Mouse (Mus musculus) v-Abl transformed pro-B cells (cell line): ENCODE results near the gene Polr3f.

ENCODE experiments used
- in situ Hi-C, 2 experiments: fragments of 400-800 bp; cut with MboI; formaldehyde crosslinking; loops; one replicate each; pipeline ENCODE4 v1.15.1; 2025; ENCODE audit not compliant: unreplicated experiment in 2 of 2

The Polr3f gene

DNA sequence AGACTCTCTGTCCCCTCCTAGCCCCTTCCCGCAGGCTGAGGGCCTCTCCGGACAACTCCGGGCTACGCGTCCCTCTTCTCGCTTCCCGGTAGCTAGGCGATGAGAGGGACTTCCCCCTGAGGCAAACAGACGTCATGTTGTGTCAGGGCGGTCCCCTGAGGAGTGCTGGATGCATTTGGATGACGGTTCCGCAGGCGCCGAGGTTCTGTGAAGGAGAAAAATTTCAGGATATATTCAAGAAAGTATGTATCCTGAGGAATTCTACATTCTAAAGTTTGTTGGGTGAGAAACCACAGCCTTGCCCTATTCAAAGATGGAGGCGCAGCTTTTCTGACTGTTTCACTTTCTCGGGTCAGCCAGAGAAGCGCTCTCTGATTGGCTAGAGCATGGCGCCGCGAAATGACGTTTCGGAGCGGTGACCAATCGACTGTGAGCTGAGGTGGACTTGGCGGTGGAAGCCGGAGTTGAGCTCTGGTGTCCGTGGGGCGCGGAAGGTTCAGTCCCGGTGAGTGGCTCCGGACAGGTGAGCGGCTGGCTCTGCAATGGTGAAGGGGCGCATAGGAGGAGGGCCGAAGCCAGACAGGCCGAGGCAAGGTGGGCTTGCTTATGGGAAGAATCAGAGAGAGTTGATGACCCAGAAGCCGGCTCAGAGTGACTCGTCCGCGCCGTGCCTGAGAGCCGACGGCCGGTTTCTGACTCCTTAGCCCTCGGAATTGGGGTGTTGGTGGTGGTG, 28.5 kb downstream of the Polr3f start, which contains the start of gene Sec23b:
Gene Sec23b (plus strand): TSS at position 410 of the 733 bp plus-strand sequence.
- in situ Hi-C loops: no loop called here

GRCm38 (mm10) chr2:144588723-144589122, 61.2 kb downstream of the Polr3f start:
- in situ Hi-C loops: loop anchor here in 1 of 2 experiments (25.0 kb wide), 2 partner anchors 601 to 1324 kb away; partner anchors contain the start of gene Naa20
